Mouse (Mus musculus) spleen, adult 2 months (tissue): ENCODE data around the gene Stard3. TPM values are rescaled to one million over a fixed set of nuclear protein-coding genes. Genes with fewer than 3 reads are reported as not detected.
A peak's percentile ranks its signal among the peaks of the same experiment; 100 is the strongest.

ENCODE experiments used
- DNase-seq, 2 experiments: peaks; one replicate each; pipeline versions ENCODE4 v3.0.0 to v3.0.0-alpha.2; 2012 to 2021; ENCODE audit warnings: low spot score in 2 of 2, low read depth in 1 of 2
- H3K27ac ChIP-seq: fragments of 200-500 bp; 2 replicates; pipeline ENCODE4 v1.5.1; 2012; ENCODE audit warnings: low read length, inconsistent platforms; ENCODE audit not compliant: insufficient read depth
- H3K27me3 ChIP-seq: fragments of 200-500 bp; 2 replicates; pipeline ENCODE4 v1.6.1; 2012; ENCODE audit warnings: mild to moderate bottlenecking, moderate library complexity, low read length, inconsistent platforms; ENCODE audit not compliant: control insufficient read depth, insufficient read depth
- H3K36me3 ChIP-seq: fragments of 200-500 bp; 2 replicates; pipeline ENCODE4 v1.6.1; 2012; ENCODE audit warnings: mild to moderate bottlenecking, low read length, inconsistent platforms; ENCODE audit not compliant: control insufficient read depth, insufficient read depth
- H3K4me1 ChIP-seq: fragments of 200-500 bp; 2 replicates; pipeline ENCODE4 v1.6.1; 2011; ENCODE audit warnings: inconsistent platforms; ENCODE audit not compliant: control insufficient read depth, insufficient read depth, insufficient read length
- H3K4me3 ChIP-seq: fragments of 200-500 bp; 2 replicates; pipeline ENCODE4 v1.5.1; 2011; ENCODE audit warnings: mild to moderate bottlenecking, inconsistent platforms; ENCODE audit not compliant: insufficient read depth, insufficient read length; ENCODE audit errors: extremely low read depth
- CTCF ChIP-seq: fragments of 200-500 bp; IDR thresholded peaks from 2 replicates; pipeline ENCODE4 v1.5.1; 2011; ENCODE audit warnings: mild to moderate bottlenecking, inconsistent platforms; ENCODE audit not compliant: insufficient read depth, insufficient read length, insufficient replicate concordance; ENCODE audit errors: extremely low read depth
- POLR2A ChIP-seq: fragments of 200-500 bp; IDR thresholded peaks from 2 replicates; pipeline ENCODE4 v1.6.1; 2011; ENCODE audit warnings: low read depth, low read length, inconsistent platforms
- WGBS: fragments of 180-500 bp; shearing (Covaris S2); methylation state at CpG from one replicate; pipeline ENCODE4 v1.1.7; 2018; 5-methylcytosine and 5-hydroxymethylcytosine counted together
- polyA plus RNA-seq: library from polyadenylated mRNA; depleted of rRNA; stranded (reverse); fragments of >200 nt; gene quantifications from 2 replicates; pipeline ENCODE4 v1.2.3, GENCODE M21; 2012

Stard3 gene
- polyA plus RNA-seq, 1 experiment, result 70.7 TPM

DNA sequence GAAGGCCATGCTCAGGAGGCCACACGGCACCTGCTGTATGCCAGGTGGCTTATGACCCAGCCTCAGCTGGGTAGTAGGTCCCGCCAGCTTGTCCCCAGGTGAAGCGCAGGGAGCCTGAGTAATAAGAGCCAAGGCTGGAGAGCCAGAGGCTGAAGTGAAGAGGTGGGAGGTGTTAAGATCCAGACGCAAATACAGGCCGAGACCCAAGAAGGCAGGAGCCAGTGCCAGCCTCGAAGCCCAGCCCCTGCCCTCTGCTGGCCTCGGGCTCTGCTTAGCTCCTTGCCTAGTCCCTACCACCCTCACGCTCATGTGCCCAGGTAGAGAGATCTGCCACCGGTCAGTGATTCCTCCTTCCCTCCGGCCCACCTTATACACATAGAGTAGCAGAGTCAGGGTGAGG, 30.1 kb downstream of the Stard3 start:
- Histone ChIP-seq H3K27me3 (no peaks in the 10 kb centered on the region), H3K27ac (no peak overlapping the region), H3K4me1 (no peaks in the 10 kb centered on the region), H3K36me3 (no peaks in the 10 kb centered on the region), H3K4me3 (no peak overlapping the region)
- DNase-seq, result no peak
- TF ChIP-seq CTCF, result no peak
- TF ChIP-seq POLR2A, result no peak
- 83% methylated on average over 10 of the region's 10 CpGs for WGBS

DNA sequence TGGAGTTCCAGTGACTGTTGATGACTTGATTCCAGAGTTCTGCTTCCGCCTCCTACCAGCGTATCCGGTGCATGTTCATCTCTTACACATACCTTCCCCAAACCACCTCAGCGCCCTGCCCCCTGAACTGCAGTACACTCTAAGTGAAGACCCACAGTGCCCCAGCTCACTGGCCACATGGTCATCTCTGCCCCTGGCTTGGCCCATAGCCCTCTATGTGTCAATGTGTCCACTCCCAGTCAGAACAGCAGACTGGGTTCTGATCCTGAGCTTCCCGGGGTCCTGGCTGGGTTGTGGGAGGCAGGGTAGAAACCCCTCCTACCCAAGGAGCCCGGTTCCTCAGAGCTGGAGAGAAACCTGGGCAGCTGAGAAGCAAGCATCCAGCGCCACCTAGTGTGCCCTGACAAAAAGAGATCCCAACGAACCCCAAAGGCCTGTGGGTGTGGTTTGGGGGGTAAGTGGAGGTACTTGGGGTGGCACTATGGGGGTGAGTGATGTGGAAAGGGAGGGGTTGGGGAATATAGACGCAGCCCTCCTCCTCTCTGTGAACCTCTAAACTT, 31.1 kb downstream of the Stard3 start:
- no peaks in the 10 kb centered on the region for H3K4me1 ChIP-seq
- peak; percentile 47; the same call in 1 of the 2 replicates for TF ChIP-seq CTCF
- no peak for TF ChIP-seq POLR2A
- H3K27me3 ChIP-seq, result no peaks in the 10 kb centered on the region
- H3K36me3 ChIP-seq, result no peaks in the 10 kb centered on the region
- H3K27ac ChIP-seq, result no peak overlapping the region
- 18% methylated on average over 9 of the region's 9 CpGs for WGBS
- no peak overlapping the region for H3K4me3 ChIP-seq
- DNase-seq, result peak in 1 of 2 experiments; percentile 40

DNA sequence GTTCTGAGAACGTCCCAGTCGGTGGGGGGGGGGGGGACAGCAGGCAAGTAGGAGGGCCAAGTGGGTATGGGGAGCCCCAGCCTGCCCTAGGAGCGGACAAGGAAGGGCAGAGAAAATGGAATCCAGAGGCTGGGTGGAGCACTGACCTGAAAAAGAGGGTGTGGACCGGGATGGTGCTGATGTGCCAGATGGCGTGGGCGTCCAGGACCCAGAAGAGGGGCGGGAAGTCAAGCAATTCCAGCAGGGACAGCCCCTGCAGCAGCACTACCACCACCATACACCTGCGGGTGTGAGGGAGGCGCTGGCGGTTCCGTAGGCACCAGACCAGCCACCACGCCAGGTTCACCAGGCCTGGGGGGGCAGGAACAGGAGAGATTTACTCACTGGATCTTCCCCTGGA, 32.0 kb downstream of the Stard3 start:
- Histone ChIP-seq H3K27me3 (no peaks in the 10 kb centered on the region), H3K36me3 (no peaks in the 10 kb centered on the region), H3K27ac (no peak overlapping the region), H3K4me3 (no peak overlapping the region), H3K4me1 (no peaks in the 10 kb centered on the region)
- TF ChIP-seq POLR2A, result no peak
- no peak for TF ChIP-seq CTCF
- WGBS, result 94% methylated on average over 12 of the region's 12 CpGs
- no peak for DNase-seq

DNA sequence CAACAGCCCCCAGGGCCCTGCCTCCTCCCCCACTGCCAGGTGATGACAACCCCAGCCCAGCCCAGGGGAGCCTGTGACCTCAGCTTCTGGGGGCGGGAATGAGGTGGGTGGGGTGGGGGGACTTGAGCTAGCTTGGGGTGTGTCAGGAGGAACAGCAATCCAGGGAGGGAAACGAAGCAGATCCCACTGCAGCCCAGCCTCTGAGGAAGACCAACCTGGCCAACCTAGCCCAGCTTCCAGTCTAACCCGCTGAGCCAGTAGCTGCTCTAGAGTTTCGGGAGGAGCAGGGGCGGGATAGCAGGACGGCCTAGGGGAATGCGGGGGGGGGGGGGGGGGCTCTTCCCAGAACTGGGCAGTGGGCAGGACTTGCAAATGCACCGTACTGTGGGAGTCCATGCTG, 33.9 kb downstream of the Stard3 start:
- TF ChIP-seq CTCF (no peak), POLR2A (no peak)
- no peak overlapping the region for H3K27ac ChIP-seq
- 70% methylated on average over 6 of the region's 8 CpGs for WGBS
- no peaks in the 10 kb centered on the region for H3K4me1 ChIP-seq
- no peaks in the 10 kb centered on the region for H3K27me3 ChIP-seq
- H3K4me3 ChIP-seq, result no peak overlapping the region
- H3K36me3 ChIP-seq, result no peaks in the 10 kb centered on the region
- DNase-seq, result no peak

DNA sequence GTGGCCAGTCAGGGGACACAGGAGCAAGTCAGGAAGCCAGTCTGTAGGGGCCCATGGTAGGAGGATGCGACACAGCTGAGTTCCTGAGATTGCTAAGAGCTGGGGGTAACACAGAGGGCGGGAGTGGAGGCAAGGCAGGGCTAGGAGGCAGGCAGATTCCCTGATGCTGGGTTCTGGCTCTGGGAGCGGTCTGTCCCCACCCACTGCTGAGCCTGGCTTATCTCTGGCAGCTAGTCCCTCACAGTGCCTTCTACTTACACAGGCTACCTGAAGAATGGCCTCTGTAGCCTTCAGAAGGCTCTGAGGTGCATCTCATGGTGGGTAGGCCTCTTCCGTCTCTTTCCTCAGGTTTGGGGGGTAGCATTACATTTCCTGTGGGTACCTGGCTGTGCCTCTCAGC, 34.5 kb downstream of the Stard3 start:
- Histone ChIP-seq H3K27me3 (no peaks in the 10 kb centered on the region), H3K4me1 (no peaks in the 10 kb centered on the region), H3K4me3 (no peak overlapping the region), H3K27ac (no peak overlapping the region; the same call in 1 of the 2 replicates), H3K36me3 (no peaks in the 10 kb centered on the region)
- 45% methylated on average over 4 of the region's 4 CpGs for WGBS
- no peak for DNase-seq
- TF ChIP-seq CTCF (no peak), POLR2A (no peak)

DNA sequence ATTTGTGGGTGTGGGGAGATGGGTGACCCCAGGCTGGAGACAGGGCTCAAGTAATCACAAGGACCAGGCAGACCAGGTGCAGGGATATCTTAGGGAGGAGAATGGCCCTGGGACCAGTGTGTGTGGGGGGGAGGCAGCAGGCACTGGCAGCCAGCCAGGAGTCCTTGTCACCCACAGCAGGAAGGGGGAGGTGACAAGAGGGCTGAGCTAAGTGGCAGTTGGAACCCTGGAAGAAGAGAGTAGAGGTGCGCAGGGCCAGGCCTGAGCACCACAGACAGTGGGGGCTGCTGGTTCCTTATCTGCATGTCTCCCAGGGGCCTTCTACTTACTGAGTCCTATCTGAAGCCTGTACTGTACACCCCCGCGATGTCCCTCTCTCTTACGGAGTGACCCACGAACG, 35.1 kb downstream of the Stard3 start:
- TF ChIP-seq CTCF (no peak), POLR2A (no peak)
- Histone ChIP-seq H3K27me3 (no peaks in the 10 kb centered on the region), H3K36me3 (no peaks in the 10 kb centered on the region), H3K4me1 (no peaks in the 10 kb centered on the region), H3K4me3 (no peak overlapping the region), H3K27ac (peak overlapping the region; percentile 10; the same call in 1 of the 2 replicates)
- no peak for DNase-seq
- WGBS, result 14% methylated on average over 6 of the region's 6 CpGs

DNA sequence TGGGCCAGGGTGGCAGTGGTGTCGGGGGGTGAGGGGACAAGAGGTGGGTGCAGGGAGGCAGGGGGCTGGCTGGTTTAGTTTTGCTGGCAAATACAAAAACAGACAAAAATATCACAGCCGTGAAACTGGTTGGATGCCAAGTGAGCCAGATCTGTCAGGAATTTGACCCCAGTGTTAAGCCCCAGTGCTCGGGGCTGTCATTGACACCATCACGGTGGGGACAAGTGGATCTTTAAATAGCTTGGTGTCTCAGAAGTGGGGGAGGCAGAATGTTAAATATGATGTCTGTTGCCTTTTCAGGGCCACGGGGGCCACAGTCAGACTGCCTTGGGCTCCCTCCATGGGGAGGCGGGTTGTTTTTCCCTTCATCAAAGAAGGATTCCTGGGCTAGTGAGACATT, 36.1 kb downstream of the Stard3 start:
- TF ChIP-seq CTCF, result no peak
- TF ChIP-seq POLR2A, result no peak
- no peak overlapping the region for H3K27ac ChIP-seq
- H3K4me3 ChIP-seq, result no peak overlapping the region
- WGBS, result 67% methylated on average over 6 of the region's 6 CpGs
- no peak for DNase-seq
- H3K27me3 ChIP-seq, result no peaks in the 10 kb centered on the region
- H3K36me3 ChIP-seq, result no peaks in the 10 kb centered on the region
- no peaks in the 10 kb centered on the region for H3K4me1 ChIP-seq

DNA sequence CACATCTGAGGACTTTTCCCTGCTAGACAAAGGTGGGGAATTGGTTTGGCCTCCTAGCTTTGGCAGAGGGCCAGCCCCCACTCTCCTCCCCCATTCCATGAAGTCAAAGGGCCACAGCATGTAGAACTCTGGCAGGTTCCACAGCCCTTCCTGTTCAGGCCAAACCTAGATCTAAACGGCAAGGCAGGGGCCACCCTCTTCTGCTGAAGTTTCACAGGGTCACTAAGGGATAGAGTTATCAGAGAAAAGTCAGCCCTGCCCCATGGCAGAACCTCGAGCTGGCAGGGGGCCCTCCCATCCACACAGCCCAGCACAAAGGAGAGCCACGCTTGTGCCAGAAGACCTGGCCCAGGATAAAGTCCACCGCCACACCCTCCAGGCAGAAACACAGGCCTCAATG, 36.9 kb downstream of the Stard3 start:
- H3K27ac ChIP-seq, result no peak overlapping the region

More for the DNA sequence above, 36.9 kb downstream of the Stard3 start:
- Histone ChIP-seq H3K4me1 (no peaks in the 10 kb centered on the region), H3K4me3 (no peak overlapping the region), H3K36me3 (no peaks in the 10 kb centered on the region), H3K27me3 (no peaks in the 10 kb centered on the region)
- TF ChIP-seq CTCF (no peak), POLR2A (no peak)
- no peak for DNase-seq
- WGBS, result 51% methylated on average over 4 of the region's 4 CpGs
